Mouse (Mus musculus): ENCODE data around the gene Olfr988. TPM values are rescaled to one million over a fixed set of nuclear protein-coding genes. Genes with fewer than 3 reads are reported as not detected.

Gene Olfr988
- polyA plus RNA-seq (2014; fragmentation: Illumina TruSeq; extraction: RNeasy Lipid Tissue Mini Kit (QIAGEN cat#74804); ENCODE audit: low read depth, low replicate concordance) = not detected

DNA sequence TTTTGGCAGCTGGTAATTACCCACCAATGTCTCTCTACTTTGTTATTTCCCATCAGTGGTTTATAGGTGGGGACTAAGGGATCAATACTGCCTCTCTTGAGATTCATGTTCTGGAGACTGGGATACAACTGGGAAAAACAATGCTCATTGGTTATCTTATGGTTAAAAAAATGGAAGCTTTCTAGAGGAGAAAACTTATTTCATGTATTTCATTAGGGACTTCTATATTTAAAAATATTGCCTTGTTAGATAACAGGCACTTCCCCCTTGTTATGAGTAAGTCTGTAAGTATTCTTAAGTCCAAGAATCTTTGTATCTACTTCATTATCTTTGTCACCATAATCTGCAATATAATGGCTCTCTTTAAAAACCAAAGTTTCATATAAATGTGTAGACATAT is at the start of gene Olfr988:
Gene Olfr988 (minus strand): TSS at position 101 of the 400 bp plus-strand sequence.

GRCm38 (mm10) chr2:85409369-85409768 is 46.3 kb upstream of the Olfr988 start, which contains the start of gene Olfr992:
Olfr992 (minus strand) TSS chr2:85409469.

DNA sequence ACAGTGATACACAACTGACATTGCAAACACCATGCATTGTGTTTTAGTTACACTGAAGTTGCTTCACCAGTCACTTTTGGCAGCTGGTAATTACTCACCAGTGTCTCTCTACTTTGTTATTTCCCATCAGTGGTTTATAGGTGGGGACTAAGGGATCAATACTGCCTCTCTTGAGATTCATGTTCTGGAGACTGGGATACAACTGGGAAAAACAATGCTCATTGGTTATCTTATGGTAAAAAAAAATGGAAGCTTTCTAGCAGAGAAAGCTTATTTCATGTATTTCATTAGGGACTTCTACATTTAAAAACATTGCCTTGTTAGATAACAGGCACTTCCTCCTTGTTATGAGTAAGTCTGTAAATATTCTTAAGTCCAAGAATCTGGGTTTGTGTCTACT is 23.8 kb downstream of the Olfr988 start, which contains the start of gene Olfr987:
Gene Olfr987 (minus strand): TSS at position 101 of the 400 bp plus-strand sequence.

Other genes with a start within 250 kb of the Olfr988 start
- 8.9 TPM for gene Aplnr, start 227.0 kb downstream of the Olfr988 start, polyA plus RNA-seq (2014; fragmentation: Illumina TruSeq; extraction: RNeasy Lipid Tissue Mini Kit (QIAGEN cat#74804); ENCODE audit: low read depth, low replicate concordance)
- 0.22 TPM for gene Lrrc55, start 166.0 kb downstream of the Olfr988 start, polyA plus RNA-seq (2014; fragmentation: Illumina TruSeq; extraction: RNeasy Lipid Tissue Mini Kit (QIAGEN cat#74804); ENCODE audit: low read depth, low replicate concordance)
- not detected for gene Olfr987, start 23.9 kb downstream of the Olfr988 start, polyA plus RNA-seq (2014; fragmentation: Illumina TruSeq; extraction: RNeasy Lipid Tissue Mini Kit (QIAGEN cat#74804); ENCODE audit: low read depth, low replicate concordance)
- gene Olfr992, start 46.2 kb upstream of the Olfr988 start, polyA plus RNA-seq (2014; fragmentation: Illumina TruSeq; extraction: RNeasy Lipid Tissue Mini Kit (QIAGEN cat#74804); ENCODE audit: low read depth, low replicate concordance) = not detected
- not detected for gene Olfr993, start 51.6 kb upstream of the Olfr988 start, polyA plus RNA-seq (2014; fragmentation: Illumina TruSeq; extraction: RNeasy Lipid Tissue Mini Kit (QIAGEN cat#74804); ENCODE audit: low read depth, low replicate concordance)
- not detected for gene Olfr994, start 73.2 kb upstream of the Olfr988 start, polyA plus RNA-seq (2014; fragmentation: Illumina TruSeq; extraction: RNeasy Lipid Tissue Mini Kit (QIAGEN cat#74804); ENCODE audit: low read depth, low replicate concordance)
- not detected for gene Olfr995, start 80.4 kb upstream of the Olfr988 start, polyA plus RNA-seq (2014; fragmentation: Illumina TruSeq; extraction: RNeasy Lipid Tissue Mini Kit (QIAGEN cat#74804); ENCODE audit: low read depth, low replicate concordance)
- gene 4833423E24Rik, start 155.8 kb upstream of the Olfr988 start, polyA plus RNA-seq (2014; fragmentation: Illumina TruSeq; extraction: RNeasy Lipid Tissue Mini Kit (QIAGEN cat#74804); ENCODE audit: low read depth, low replicate concordance) = not detected
- gene Olfr996, start 216.0 kb upstream of the Olfr988 start, polyA plus RNA-seq (2014; fragmentation: Illumina TruSeq; extraction: RNeasy Lipid Tissue Mini Kit (QIAGEN cat#74804); ENCODE audit: low read depth, low replicate concordance) = not detected
- not detected for gene Olfr998, start 225.7 kb upstream of the Olfr988 start, polyA plus RNA-seq (2014; fragmentation: Illumina TruSeq; extraction: RNeasy Lipid Tissue Mini Kit (QIAGEN cat#74804); ENCODE audit: low read depth, low replicate concordance)
- gene Olfr1000, start 248.7 kb upstream of the Olfr988 start, polyA plus RNA-seq (2014; fragmentation: Illumina TruSeq; extraction: RNeasy Lipid Tissue Mini Kit (QIAGEN cat#74804); ENCODE audit: low read depth, low replicate concordance) = not detected